Mouse (Mus musculus): ENCODE data around the gene Zfp644. TPM values are rescaled to one million over a fixed set of nuclear protein-coding genes. Genes with fewer than 3 reads are reported as not detected.

Gene Zfp644
- total RNA-seq, 1 experiment from 2014 or later = 141 TPM

- ATAC-seq (replicated peaks in 1 of 2; ENCODE audit: insufficient read depth in 1 of 2, low FRiP score in 2 of 2, low TSS enrichment in 1 of 2, low read depth in 1 of 2, poor library complexity in 2 of 2, severe bottlenecking in 2 of 2) = no peak
These were observed 76.6 kb downstream of the Zfp644 start for GRCm38 (mm10) chr5:106620446-106620845.

GRCm38 (mm10) chr5:106615006-106615405 is 82.1 kb downstream of the Zfp644 start:
- ATAC-seq (replicated peaks in 1 of 2; ENCODE audit: insufficient read depth in 1 of 2, low FRiP score in 2 of 2, low TSS enrichment in 1 of 2, low read depth in 1 of 2, poor library complexity in 2 of 2, severe bottlenecking in 2 of 2) = no peak

GRCm38 (mm10) chr5:106614570-106614969 is 82.5 kb downstream of the Zfp644 start:
- no peak for ATAC-seq (replicated peaks in 1 of 2; ENCODE audit: insufficient read depth in 1 of 2, low FRiP score in 2 of 2, low TSS enrichment in 1 of 2, low read depth in 1 of 2, poor library complexity in 2 of 2, severe bottlenecking in 2 of 2)

- ATAC-seq (replicated peaks in 1 of 2; ENCODE audit: insufficient read depth in 1 of 2, low FRiP score in 2 of 2, low TSS enrichment in 1 of 2, low read depth in 1 of 2, poor library complexity in 2 of 2, severe bottlenecking in 2 of 2) = no peak
These were observed 84.9 kb downstream of the Zfp644 start for GRCm38 (mm10) chr5:106612151-106612550.

GRCm38 (mm10) chr5:106608798-106609197 is 88.3 kb downstream of the Zfp644 start, which contains the start of gene Gm17304:
TSS of gene Gm17304 (plus strand) at chr5:106609098.
- no peak for ATAC-seq (replicated peaks in 1 of 2; ENCODE audit: insufficient read depth in 1 of 2, low FRiP score in 2 of 2, low TSS enrichment in 1 of 2, low read depth in 1 of 2, poor library complexity in 2 of 2, severe bottlenecking in 2 of 2)

GRCm38 (mm10) chr5:106607081-106607480 is 90.0 kb downstream of the Zfp644 start:
- no peak for ATAC-seq (replicated peaks in 1 of 2; ENCODE audit: insufficient read depth in 1 of 2, low FRiP score in 2 of 2, low TSS enrichment in 1 of 2, low read depth in 1 of 2, poor library complexity in 2 of 2, severe bottlenecking in 2 of 2)

GRCm38 (mm10) chr5:106605096-106605495 is 92.0 kb downstream of the Zfp644 start:
- no peak for ATAC-seq (replicated peaks in 1 of 2; ENCODE audit: insufficient read depth in 1 of 2, low FRiP score in 2 of 2, low TSS enrichment in 1 of 2, low read depth in 1 of 2, poor library complexity in 2 of 2, severe bottlenecking in 2 of 2)

- no peak for ATAC-seq (replicated peaks in 1 of 2; ENCODE audit: insufficient read depth in 1 of 2, low FRiP score in 2 of 2, low TSS enrichment in 1 of 2, low read depth in 1 of 2, poor library complexity in 2 of 2, severe bottlenecking in 2 of 2)
These were observed 92.7 kb downstream of the Zfp644 start for GRCm38 (mm10) chr5:106604381-106604780.

- no peak for ATAC-seq (replicated peaks in 1 of 2; ENCODE audit: insufficient read depth in 1 of 2, low FRiP score in 2 of 2, low TSS enrichment in 1 of 2, low read depth in 1 of 2, poor library complexity in 2 of 2, severe bottlenecking in 2 of 2)
These were observed 97.6 kb downstream of the Zfp644 start for GRCm38 (mm10) chr5:106599482-106599881.

- no peak for ATAC-seq (replicated peaks in 1 of 2; ENCODE audit: insufficient read depth in 1 of 2, low FRiP score in 2 of 2, low TSS enrichment in 1 of 2, low read depth in 1 of 2, poor library complexity in 2 of 2, severe bottlenecking in 2 of 2)
These were observed 99.6 kb downstream of the Zfp644 start for GRCm38 (mm10) chr5:106597472-106597871.

- ATAC-seq (replicated peaks in 1 of 2; ENCODE audit: insufficient read depth in 1 of 2, low FRiP score in 2 of 2, low TSS enrichment in 1 of 2, low read depth in 1 of 2, poor library complexity in 2 of 2, severe bottlenecking in 2 of 2) = no peak
These were observed 102.7 kb downstream of the Zfp644 start for GRCm38 (mm10) chr5:106594388-106594787.

- no peak for ATAC-seq (replicated peaks in 1 of 2; ENCODE audit: insufficient read depth in 1 of 2, low FRiP score in 2 of 2, low TSS enrichment in 1 of 2, low read depth in 1 of 2, poor library complexity in 2 of 2, severe bottlenecking in 2 of 2)
These were observed 106.4 kb downstream of the Zfp644 start for GRCm38 (mm10) chr5:106590686-106591085.

- ATAC-seq (replicated peaks in 1 of 2; ENCODE audit: insufficient read depth in 1 of 2, low FRiP score in 2 of 2, low TSS enrichment in 1 of 2, low read depth in 1 of 2, poor library complexity in 2 of 2, severe bottlenecking in 2 of 2) = no peak
These were observed 107.4 kb downstream of the Zfp644 start for GRCm38 (mm10) chr5:106589670-106590069.

- ATAC-seq (replicated peaks in 1 of 2; ENCODE audit: insufficient read depth in 1 of 2, low FRiP score in 2 of 2, low TSS enrichment in 1 of 2, low read depth in 1 of 2, poor library complexity in 2 of 2, severe bottlenecking in 2 of 2) = no peak
These were observed 108.1 kb downstream of the Zfp644 start for GRCm38 (mm10) chr5:106589006-106589405.

- no peak for ATAC-seq (replicated peaks in 1 of 2; ENCODE audit: insufficient read depth in 1 of 2, low FRiP score in 2 of 2, low TSS enrichment in 1 of 2, low read depth in 1 of 2, poor library complexity in 2 of 2, severe bottlenecking in 2 of 2)
These were observed 116.1 kb downstream of the Zfp644 start for GRCm38 (mm10) chr5:106580943-106581342.

GRCm38 (mm10) chr5:106577237-106577888 is 119.7 kb downstream of the Zfp644 start:
- no peak for ATAC-seq (replicated peaks in 1 of 2; ENCODE audit: insufficient read depth in 1 of 2, low FRiP score in 2 of 2, low TSS enrichment in 1 of 2, low read depth in 1 of 2, poor library complexity in 2 of 2, severe bottlenecking in 2 of 2)

- ATAC-seq (replicated peaks in 1 of 2; ENCODE audit: insufficient read depth in 1 of 2, low FRiP score in 2 of 2, low TSS enrichment in 1 of 2, low read depth in 1 of 2, poor library complexity in 2 of 2, severe bottlenecking in 2 of 2) = no peak
These were observed 122.0 kb downstream of the Zfp644 start for GRCm38 (mm10) chr5:106575098-106575497.

- peak; percentile 68 to 89 for ATAC-seq (replicated peaks in 1 of 2; ENCODE audit: insufficient read depth in 1 of 2, low FRiP score in 2 of 2, low TSS enrichment in 1 of 2, low read depth in 1 of 2, poor library complexity in 2 of 2, severe bottlenecking in 2 of 2)
These were observed 122.5 kb downstream of the Zfp644 start for GRCm38 (mm10) chr5:106574560-106574946.
